Mouse (Mus musculus): Measurements from ENCODE around the gene Cel. TPM values are rescaled to one million over a fixed set of nuclear protein-coding genes. Genes with fewer than 3 reads are reported as not detected.
A peak's percentile ranks its signal among the peaks of the same experiment; 100 is the strongest.

Gene Cel
- total and polyA plus RNA-seq, 3 experiments, result not detected

DNA sequence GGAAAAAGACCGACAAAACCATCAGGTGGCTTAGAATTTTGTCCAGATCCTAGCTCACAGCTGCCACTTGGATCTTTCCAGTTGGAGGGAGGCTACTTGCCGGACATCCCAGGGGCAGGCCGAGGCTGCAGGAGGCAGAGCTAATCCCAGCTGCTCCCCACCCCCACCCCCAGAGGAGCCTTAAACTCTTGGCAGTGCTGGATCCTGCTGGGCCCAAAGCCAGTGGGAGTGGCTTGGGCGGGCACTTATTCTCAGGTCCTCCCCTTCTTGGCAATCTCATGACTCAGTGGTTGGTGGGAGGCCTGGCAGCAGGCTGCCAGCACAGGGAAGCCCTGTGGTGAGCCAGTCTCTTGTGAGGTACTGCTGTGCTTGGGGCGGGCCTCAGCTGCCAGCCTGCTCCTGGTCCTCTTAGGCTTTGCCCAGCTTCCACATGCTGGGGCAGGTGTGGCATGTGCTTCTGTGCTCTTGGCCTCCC is 39.5 kb downstream of the Cel start:
- in situ Hi-C loops (cut with MboI; ENCODE audit: low pct_ligation_motif_present, low pct_unique_long_range_greater_than_20kb, low sequenced_read_pairs), result no loop called here
- H3K79me2 ChIP-seq (replicated peaks; ENCODE audit: control insufficient read depth, extremely low read depth, insufficient read depth, poor library complexity, severe bottlenecking), result no peaks in the 10 kb centered on the region

GRCm38 (mm10) chr2:28522166-28522565 is 41.0 kb downstream of the Cel start:
- Histone ChIP-seq H3K4me1 (ENCODE audit: control insufficient read depth in 1 of 2, insufficient read depth in 2 of 2) (peaks cover 49 to 84% of the 10 kb centered on the region in 2 experiments), H3K9ac (ENCODE audit: insufficient read depth, low read depth) (no peak overlapping the region), H3K4me2 (ENCODE audit: insufficient read depth, low read depth, poor library complexity, severe bottlenecking) (no peak overlapping the region), H3K79me2 (replicated peaks; ENCODE audit: control insufficient read depth, extremely low read depth, insufficient read depth, poor library complexity, severe bottlenecking) (no peaks in the 10 kb centered on the region), H3K27me3 (replicated peaks) (no peaks in the 10 kb centered on the region), H3K36me3 (replicated peaks in 1 of 2; ENCODE audit: control insufficient read depth in 1 of 2, insufficient read depth in 1 of 2, low read length in 1 of 2) (peaks cover 0 to 6% of the 10 kb centered on the region in 2 experiments), H3K27ac (ENCODE audit: insufficient read depth, low read depth) (no peak overlapping the region), H3K4me3 (replicated peaks in 1 of 3; ENCODE audit: low read depth in 2 of 3, low read length in 2 of 3, poor library complexity in 1 of 3) (no peak overlapping the region), H3K9me3 (replicated peaks; ENCODE audit: low read length) (no peaks in the 10 kb centered on the region)
- no peak for TF ChIP-seq GABPA (IDR thresholded peaks at IDR 0.05; ENCODE audit: insufficient replicate concordance, low read depth, low read length)
- no peak for TF ChIP-seq ZMIZ1 (IDR thresholded peaks at IDR 0.05; ENCODE audit: low read depth, low read length)
- in situ Hi-C loops (cut with MboI; ENCODE audit: low pct_ligation_motif_present, low pct_unique_long_range_greater_than_20kb, low sequenced_read_pairs) (no loop called here), dilution Hi-C loops (cut with MboI; ENCODE audit: extremely low pct_ligation_motif_present, extremely low pct_unique_long_range_greater_than_20kb, low sequenced_read_pairs) (no loop called here)
- no peak for DNase-seq (ENCODE audit: extremely low read depth)

More for the DNA sequence above, 39.5 kb downstream of the Cel start:
- no peak for TF ChIP-seq ZC3H11A (IDR thresholded peaks at IDR 0.05; ENCODE audit: low read depth, low read length)
- H3K27me3 ChIP-seq (replicated peaks), result no peaks in the 10 kb centered on the region
- H3K36me3 ChIP-seq (replicated peaks in 1 of 2; ENCODE audit: control insufficient read depth in 1 of 2, insufficient read depth in 1 of 2, low read length in 1 of 2), result peaks cover 0 to 8% of the 10 kb centered on the region in 2 experiments
- H3K9me3 ChIP-seq (replicated peaks; ENCODE audit: low read length), result no peaks in the 10 kb centered on the region
- dilution Hi-C loops (cut with MboI; ENCODE audit: extremely low pct_ligation_motif_present, extremely low pct_unique_long_range_greater_than_20kb, low sequenced_read_pairs), result no loop called here
- DNase-seq (ENCODE audit: extremely low read depth), result peak; percentile 55
- H3K9ac ChIP-seq (ENCODE audit: insufficient read depth, low read depth), result no peak overlapping the region
- H3K4me3 ChIP-seq (replicated peaks in 1 of 3; ENCODE audit: low read depth in 2 of 3, low read length in 2 of 3, poor library complexity in 1 of 3), result no peak overlapping the region
- H3K27ac ChIP-seq (ENCODE audit: insufficient read depth, low read depth), result no peak overlapping the region
- H3K4me2 ChIP-seq (ENCODE audit: insufficient read depth, low read depth, poor library complexity, severe bottlenecking), result no peak overlapping the region
- H3K4me1 ChIP-seq (ENCODE audit: control insufficient read depth in 1 of 2, insufficient read depth in 2 of 2), result peaks cover 40 to 83% of the 10 kb centered on the region in 2 experiments

DNA sequence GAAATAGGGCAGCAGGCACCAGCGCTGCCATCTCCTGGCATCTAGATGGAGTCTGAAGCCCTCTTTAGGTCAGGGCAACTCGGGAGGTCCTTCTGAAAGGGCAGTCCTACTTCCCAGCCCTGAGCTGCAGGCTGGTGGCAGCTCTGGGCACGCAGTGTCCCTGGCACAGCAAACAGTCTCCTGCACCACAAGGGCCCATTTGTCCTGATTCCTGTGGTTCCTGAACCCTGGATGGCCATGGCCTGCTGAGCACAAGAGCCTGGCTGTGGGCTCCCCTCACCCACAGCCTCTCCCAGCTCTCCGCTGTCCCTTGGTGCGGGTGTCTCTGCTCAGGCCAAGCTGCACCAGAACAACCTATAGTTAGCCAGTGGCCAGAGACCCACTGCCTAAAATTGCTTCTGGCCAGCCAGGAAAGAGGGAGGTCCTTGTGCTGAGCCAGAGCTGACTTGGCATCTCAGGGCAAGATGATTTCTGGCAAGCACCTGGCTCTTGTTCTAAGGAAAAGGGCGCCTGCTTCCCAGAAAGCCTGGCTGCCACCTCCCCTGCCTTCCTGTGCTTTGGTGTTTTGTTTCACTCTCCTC is 41.5 kb downstream of the Cel start:
- Histone ChIP-seq H3K79me2 (replicated peaks; ENCODE audit: control insufficient read depth, extremely low read depth, insufficient read depth, poor library complexity, severe bottlenecking) (no peaks in the 10 kb centered on the region), H3K27me3 (replicated peaks) (no peaks in the 10 kb centered on the region), H3K9me3 (replicated peaks; ENCODE audit: low read length) (no peaks in the 10 kb centered on the region), H3K4me3 (replicated peaks in 1 of 3; ENCODE audit: low read depth in 2 of 3, low read length in 2 of 3, poor library complexity in 1 of 3) (no peak overlapping the region), H3K4me2 (ENCODE audit: insufficient read depth, low read depth, poor library complexity, severe bottlenecking) (no peak overlapping the region), H3K36me3 (replicated peaks in 1 of 2; ENCODE audit: control insufficient read depth in 1 of 2, insufficient read depth in 1 of 2, low read length in 1 of 2) (peaks cover 0 to 6% of the 10 kb centered on the region in 2 experiments), H3K4me1 (ENCODE audit: control insufficient read depth in 1 of 2, insufficient read depth in 2 of 2) (peaks cover 49 to 83% of the 10 kb centered on the region in 2 experiments), H3K27ac (ENCODE audit: insufficient read depth, low read depth) (no peak overlapping the region), H3K9ac (ENCODE audit: insufficient read depth, low read depth) (no peak overlapping the region)
- no peak for DNase-seq (ENCODE audit: extremely low read depth)
- in situ Hi-C loops (cut with MboI; ENCODE audit: low pct_ligation_motif_present, low pct_unique_long_range_greater_than_20kb, low sequenced_read_pairs), result no loop called here
- no peak for TF ChIP-seq POLR2AphosphoS2 (IDR thresholded peaks at IDR 0.05; ENCODE audit: low read depth, low read length)
- no peak for TF ChIP-seq TBP (conservative IDR thresholded peaks at IDR 0.05; ENCODE audit: low read depth, low read length)
- TF ChIP-seq ETS1 (conservative IDR thresholded peaks at IDR 0.05; ENCODE audit: low read depth, low read length), result no peak
- no peak for TF ChIP-seq NELFE (IDR thresholded peaks at IDR 0.05; ENCODE audit: low read depth, low read length)
- TF ChIP-seq CHD1 (IDR thresholded peaks at IDR 0.05; ENCODE audit: low read depth, low read length), result no peak
- TF ChIP-seq TCF12 (IDR thresholded peaks at IDR 0.05; ENCODE audit: low read depth, low read length), result no peak
- no peak for TF ChIP-seq HCFC1 (IDR thresholded peaks at IDR 0.05; ENCODE audit: low read depth, low read length)
- no peak for TF ChIP-seq SMC3 (IDR thresholded peaks at IDR 0.05; ENCODE audit: low read depth, low read length)
- dilution Hi-C loops (cut with MboI; ENCODE audit: extremely low pct_ligation_motif_present, extremely low pct_unique_long_range_greater_than_20kb, low sequenced_read_pairs), result no loop called here

Measured in CH12.LX (cell line).